Mouse (Mus musculus): ENCODE data around the gene Pgrmc2. TPM values are rescaled to one million over a fixed set of nuclear protein-coding genes. Genes with fewer than 3 reads are reported as not detected.
A peak's percentile ranks its signal among the peaks of the same experiment; 100 is the strongest.

The Pgrmc2 gene
- polyA plus RNA-seq, 1 experiment from 2014 or later = 23.2 TPM

GRCm38 (mm10) chr3:41100157-41100556 lies 17.3 kb upstream of the Pgrmc2 start:
- H3K27ac ChIP-seq = no peak overlapping the region

GRCm38 (mm10) chr3:41099672-41100071 lies 16.8 kb upstream of the Pgrmc2 start:
- H3K4me1 ChIP-seq (replicated peaks; ENCODE audit: control insufficient read depth, insufficient read depth, low read length) = no peaks in the 10 kb centered on the region
- H3K27ac ChIP-seq = no peak overlapping the region
- H3K4me3 ChIP-seq (replicated peaks; ENCODE audit: low read length) = no peak overlapping the region
- no peak for ATAC-seq (ENCODE audit: low FRiP score)
- no peaks in the 10 kb centered on the region for H3K36me3 ChIP-seq (replicated peaks; ENCODE audit: control insufficient read depth, insufficient read depth)
- 61% methylated on average over 1 of the region's 1 CpGs for WGBS
- DNase-seq (ENCODE audit: low spot score) = no peak
- H3K4me2 ChIP-seq (replicated peaks) = no peak overlapping the region
- no peak overlapping the region for H3K9ac ChIP-seq
- H3K27me3 ChIP-seq (ENCODE audit: control insufficient read depth, insufficient read depth, low read length) = no peaks in the 10 kb centered on the region
- H3K9me3 ChIP-seq (ENCODE audit: control insufficient read depth, low read length) = no peaks in the 10 kb centered on the region

More at GRCm38 (mm10) chr3:41100157-41100556, 17.3 kb upstream of the Pgrmc2 start:
- ATAC-seq (ENCODE audit: low FRiP score) = no peak
- Histone ChIP-seq H3K36me3 (replicated peaks; ENCODE audit: control insufficient read depth, insufficient read depth) (no peaks in the 10 kb centered on the region), H3K4me3 (replicated peaks; ENCODE audit: low read length) (no peak overlapping the region), H3K9me3 (ENCODE audit: control insufficient read depth, low read length) (no peaks in the 10 kb centered on the region), H3K4me2 (replicated peaks) (no peak overlapping the region), H3K9ac (no peak overlapping the region), H3K4me1 (replicated peaks; ENCODE audit: control insufficient read depth, insufficient read depth, low read length) (no peaks in the 10 kb centered on the region), H3K27me3 (ENCODE audit: control insufficient read depth, insufficient read depth, low read length) (no peaks in the 10 kb centered on the region)
- 84% methylated on average over 2 of the region's 2 CpGs for WGBS
- no peak for DNase-seq (ENCODE audit: low spot score)

GRCm38 (mm10) chr3:41093210-41093609 lies 10.4 kb upstream of the Pgrmc2 start:
- 92% methylated on average over 2 of the region's 2 CpGs for WGBS
- ATAC-seq (ENCODE audit: low FRiP score) = no peak

GRCm38 (mm10) chr3:41092311-41092710 lies 9.5 kb upstream of the Pgrmc2 start:
- H3K4me2 ChIP-seq (replicated peaks) = no peak overlapping the region
- no peak overlapping the region for H3K27ac ChIP-seq
- WGBS = 75% methylated on average over 4 of the region's 4 CpGs
- no peak overlapping the region for H3K4me3 ChIP-seq (replicated peaks; ENCODE audit: low read length)
- no peaks in the 10 kb centered on the region for H3K36me3 ChIP-seq (replicated peaks; ENCODE audit: control insufficient read depth, insufficient read depth)
- H3K9ac ChIP-seq = no peak overlapping the region
- no peaks in the 10 kb centered on the region for H3K9me3 ChIP-seq (ENCODE audit: control insufficient read depth, low read length)
- no peaks in the 10 kb centered on the region for H3K4me1 ChIP-seq (replicated peaks; ENCODE audit: control insufficient read depth, insufficient read depth, low read length)
- DNase-seq (ENCODE audit: low spot score) (no peak), ATAC-seq (ENCODE audit: low FRiP score) (no peak)
- H3K27me3 ChIP-seq (ENCODE audit: control insufficient read depth, insufficient read depth, low read length) = no peaks in the 10 kb centered on the region

More at GRCm38 (mm10) chr3:41093210-41093609, 10.4 kb upstream of the Pgrmc2 start:
- Histone ChIP-seq H3K27me3 (ENCODE audit: control insufficient read depth, insufficient read depth, low read length) (no peaks in the 10 kb centered on the region), H3K4me2 (replicated peaks) (no peak overlapping the region), H3K4me1 (replicated peaks; ENCODE audit: control insufficient read depth, insufficient read depth, low read length) (no peaks in the 10 kb centered on the region), H3K9ac (no peak overlapping the region), H3K4me3 (replicated peaks; ENCODE audit: low read length) (no peak overlapping the region), H3K36me3 (replicated peaks; ENCODE audit: control insufficient read depth, insufficient read depth) (no peaks in the 10 kb centered on the region), H3K27ac (no peak overlapping the region), H3K9me3 (ENCODE audit: control insufficient read depth, low read length) (no peaks in the 10 kb centered on the region)
- DNase-seq (ENCODE audit: low spot score) = no peak

- Histone ChIP-seq H3K9ac (no peak overlapping the region), H3K27me3 (ENCODE audit: control insufficient read depth, insufficient read depth, low read length) (no peaks in the 10 kb centered on the region), H3K4me2 (replicated peaks) (no peak overlapping the region), H3K4me3 (replicated peaks; ENCODE audit: low read length) (no peak overlapping the region), H3K9me3 (ENCODE audit: control insufficient read depth, low read length) (no peaks in the 10 kb centered on the region), H3K27ac (no peak overlapping the region), H3K4me1 (replicated peaks; ENCODE audit: control insufficient read depth, insufficient read depth, low read length) (no peaks in the 10 kb centered on the region), H3K36me3 (replicated peaks; ENCODE audit: control insufficient read depth, insufficient read depth) (no peaks in the 10 kb centered on the region)
- DNase-seq (ENCODE audit: low spot score) = no peak
- 84% methylated on average over 2 of the region's 2 CpGs for WGBS
- ATAC-seq (ENCODE audit: low FRiP score) = no peak
Measured at GRCm38 (mm10) chr3:41090839-41091238, 8.0 kb upstream of the Pgrmc2 start.

- Histone ChIP-seq H3K27me3 (ENCODE audit: control insufficient read depth, insufficient read depth, low read length) (no peaks in the 10 kb centered on the region), H3K4me3 (replicated peaks; ENCODE audit: low read length) (no peak overlapping the region), H3K9me3 (ENCODE audit: control insufficient read depth, low read length) (no peaks in the 10 kb centered on the region), H3K36me3 (replicated peaks; ENCODE audit: control insufficient read depth, insufficient read depth) (no peaks in the 10 kb centered on the region), H3K4me2 (replicated peaks) (no peak overlapping the region), H3K4me1 (replicated peaks; ENCODE audit: control insufficient read depth, insufficient read depth, low read length) (peaks cover 9% of the 10 kb centered on the region), H3K27ac (no peak overlapping the region), H3K9ac (no peak overlapping the region)
- DNase-seq (ENCODE audit: low spot score) (no peak), ATAC-seq (ENCODE audit: low FRiP score) (no peak)
Measured at GRCm38 (mm10) chr3:41087071-41087470, 4.2 kb upstream of the Pgrmc2 start.

- H3K27me3 ChIP-seq (ENCODE audit: control insufficient read depth, insufficient read depth, low read length) = no peaks in the 10 kb centered on the region
- peak overlapping the region; percentile 86 for H3K4me3 ChIP-seq (replicated peaks; ENCODE audit: low read length)
- H3K4me2 ChIP-seq (replicated peaks) = peak overlapping the region; percentile 65
- DNase-seq (ENCODE audit: low spot score) (no peak), ATAC-seq (ENCODE audit: low FRiP score) (no peak)
- no peaks in the 10 kb centered on the region for H3K9me3 ChIP-seq (ENCODE audit: control insufficient read depth, low read length)
- 89% methylated on average over 5 of the region's 5 CpGs for WGBS
- H3K4me1 ChIP-seq (replicated peaks; ENCODE audit: control insufficient read depth, insufficient read depth, low read length) = peaks cover 25% of the 10 kb centered on the region
- H3K27ac ChIP-seq = no peak overlapping the region
- no peaks in the 10 kb centered on the region for H3K36me3 ChIP-seq (replicated peaks; ENCODE audit: control insufficient read depth, insufficient read depth)
- H3K9ac ChIP-seq = no peak overlapping the region; the same call in 1 of the 2 replicates
Measured at GRCm38 (mm10) chr3:41084421-41084820, 1.6 kb upstream of the Pgrmc2 start.

GRCm38 (mm10) chr3:41083790-41084112 lies 905 bp upstream of the Pgrmc2 start:
- Histone ChIP-seq H3K4me3 (replicated peaks; ENCODE audit: low read length) (peak overlapping the region; percentile 86), H3K36me3 (replicated peaks; ENCODE audit: control insufficient read depth, insufficient read depth) (no peaks in the 10 kb centered on the region), H3K4me2 (replicated peaks) (peak overlapping the region; percentile 65), H3K9me3 (ENCODE audit: control insufficient read depth, low read length) (no peaks in the 10 kb centered on the region), H3K4me1 (replicated peaks; ENCODE audit: control insufficient read depth, insufficient read depth, low read length) (peaks cover 25% of the 10 kb centered on the region), H3K27me3 (ENCODE audit: control insufficient read depth, insufficient read depth, low read length) (no peaks in the 10 kb centered on the region), H3K9ac (peak overlapping the region; percentile 81), H3K27ac (peak overlapping the region; percentile 92)
- ATAC-seq (ENCODE audit: low FRiP score) (peak; percentile 12), DNase-seq (ENCODE audit: low spot score) (peak; percentile 47)
- 1% methylated on average over 6 of the region's 6 CpGs for WGBS

GRCm38 (mm10) chr3:41082520-41082884 lies 344 bp downstream of the Pgrmc2 start:
- no peaks in the 10 kb centered on the region for H3K27me3 ChIP-seq (ENCODE audit: control insufficient read depth, insufficient read depth, low read length)
- H3K9me3 ChIP-seq (ENCODE audit: control insufficient read depth, low read length) = no peaks in the 10 kb centered on the region
- peak overlapping the region; percentile 67 for H3K9ac ChIP-seq
- H3K36me3 ChIP-seq (replicated peaks; ENCODE audit: control insufficient read depth, insufficient read depth) = no peaks in the 10 kb centered on the region
- WGBS = 1% methylated on average over 41 of the region's 43 CpGs
- H3K4me1 ChIP-seq (replicated peaks; ENCODE audit: control insufficient read depth, insufficient read depth, low read length) = peaks cover 25% of the 10 kb centered on the region
- H3K4me2 ChIP-seq (replicated peaks) = peak overlapping the region; percentile 82
- peak overlapping the region; percentile 86 for H3K4me3 ChIP-seq (replicated peaks; ENCODE audit: low read length)
- H3K27ac ChIP-seq = peak overlapping the region; percentile 83
- ATAC-seq (ENCODE audit: low FRiP score) (peak; percentile 53), DNase-seq (ENCODE audit: low spot score) (peak; percentile 40)
